Mouse (Mus musculus) hindbrain, embryonic 12.5 days (tissue): ENCODE measurements around the gene Otud3. TPM values are rescaled to one million over a fixed set of nuclear protein-coding genes. Genes with fewer than 3 reads are reported as not detected.
"Not testable (repeated sequence)": the region's sequence is repeated elsewhere in the genome, so short reads cannot be mapped to it uniquely, and the experiment has no call there.

Source experiments
- ATAC-seq: fragments of 200-750 bp; cut with Nextera tagmentation; 2 replicates; pipeline ENCODE4 v1.8.0; 2017; ENCODE audit warnings: moderate TSS enrichment; ENCODE audit not compliant: low FRiP score
- H3K27ac ChIP-seq: fragments of 300-500 bp; sonication (generic); 2 replicates; pipeline ENCODE4 v1.5.1; 2016; ENCODE audit warnings: mild to moderate bottlenecking
- H3K27me3 ChIP-seq: fragments of 300-500 bp; sonication (generic); 2 replicates; pipeline ENCODE4 v1.6.1; 2016; ENCODE audit warnings: mild to moderate bottlenecking
- H3K36me3 ChIP-seq: fragments of 300-500 bp; sonication (generic); 2 replicates; pipeline ENCODE4 v1.6.1; 2016; ENCODE audit warnings: mild to moderate bottlenecking
- H3K4me1 ChIP-seq: fragments of 300-500 bp; sonication (generic); 2 replicates; pipeline ENCODE4 v1.6.1; 2016
- H3K4me2 ChIP-seq: fragments of 300-500 bp; sonication (generic); replicated peaks from 2 replicates; pipeline ENCODE4 v1.6.1; 2016; ENCODE audit warnings: mild to moderate bottlenecking
- H3K4me3 ChIP-seq: fragments of 300-500 bp; sonication (generic); 2 replicates; pipeline ENCODE4 v1.5.1; 2016; ENCODE audit warnings: mild to moderate bottlenecking
- H3K9ac ChIP-seq: fragments of 300-500 bp; sonication (generic); 2 replicates; pipeline ENCODE4 v1.6.1; 2016; ENCODE audit warnings: mild to moderate bottlenecking, moderate library complexity
- H3K9me3 ChIP-seq: fragments of 300-500 bp; sonication (generic); replicated peaks from 2 replicates; pipeline ENCODE4 v1.6.1; 2016; ENCODE audit warnings: mild to moderate bottlenecking
- WGBS: fragments of 180-500 bp; shearing (Covaris S2); methylation state at CpG from one replicate; pipeline ENCODE4 v1.1.7; 2016; 5-methylcytosine and 5-hydroxymethylcytosine counted together
- polyA plus RNA-seq: library from polyadenylated mRNA; unstranded; fragments of >200 nt; fragmentation: Nextera tagmentation; extraction: Ambion mirVana; gene quantifications from 2 replicates; pipeline ENCODE4 v1.2.1, GENCODE M21; 2016

Otud3 gene
- polyA plus RNA-seq, 1 experiment from 2014 or later, result 4.0 TPM

DNA sequence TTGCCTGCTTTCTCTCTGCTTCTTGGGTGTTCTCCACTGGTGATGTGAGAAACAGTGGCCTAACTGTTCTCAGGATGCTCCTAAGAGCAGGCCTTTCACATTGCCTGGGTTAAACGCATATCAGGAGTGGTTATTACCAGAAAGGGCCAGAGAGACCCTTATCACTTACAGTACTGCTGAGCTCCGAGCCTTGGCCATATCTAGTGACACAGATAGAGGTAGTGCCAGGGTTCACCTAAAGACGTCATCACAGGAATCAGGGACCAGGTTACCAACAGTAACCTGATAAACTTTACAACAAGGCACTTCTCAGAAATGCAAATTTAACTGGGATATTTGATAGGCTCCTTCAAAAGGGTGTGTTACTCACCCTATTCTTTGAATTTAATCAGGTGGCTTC is 20.1 kb upstream of the Otud3 start:
- H3K9me3 ChIP-seq, result no peaks in the 10 kb centered on the region
- no peak for ATAC-seq
- H3K4me1 ChIP-seq, result no peaks in the 10 kb centered on the region
- no peaks in the 10 kb centered on the region for H3K27me3 ChIP-seq
- no peak overlapping the region for H3K4me3 ChIP-seq
- H3K9ac ChIP-seq, result no peak overlapping the region
- no peak overlapping the region for H3K4me2 ChIP-seq
- WGBS, result 72% methylated on average over 3 of the region's 3 CpGs
- H3K27ac ChIP-seq, result no peak overlapping the region
- H3K36me3 ChIP-seq, result no peaks in the 10 kb centered on the region

DNA sequence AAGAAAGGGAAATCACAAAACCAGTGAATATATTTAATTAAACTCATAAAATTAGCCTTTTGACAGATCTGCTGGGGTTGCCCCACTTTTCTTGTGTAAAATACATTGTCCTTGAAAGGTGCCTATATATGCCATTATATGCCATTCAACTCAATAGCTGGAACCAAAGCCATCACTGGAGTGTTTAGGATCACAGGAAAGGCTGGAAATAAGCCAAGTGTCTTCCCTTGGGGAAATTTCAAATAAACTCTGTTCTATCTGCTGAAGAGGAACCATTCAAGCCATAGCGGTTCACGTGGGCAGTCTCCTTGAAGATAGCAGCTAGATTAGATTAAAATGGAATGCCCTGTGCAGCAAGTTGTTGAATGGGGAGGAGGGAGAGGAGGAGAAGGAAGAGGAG is 11.8 kb upstream of the Otud3 start:
- Histone ChIP-seq H3K9me3 (no peaks in the 10 kb centered on the region), H3K4me1 (peaks cover 7% of the 10 kb centered on the region; the same call in 1 of the 2 replicates), H3K4me2 (no peak overlapping the region), H3K27ac (no peak overlapping the region), H3K9ac (no peak overlapping the region), H3K4me3 (no peak overlapping the region), H3K27me3 (peaks cover 5% of the 10 kb centered on the region; the same call in 1 of the 2 replicates), H3K36me3 (no peaks in the 10 kb centered on the region)
- ATAC-seq, result no peak
- 79% methylated on average over 2 of the region's 2 CpGs for WGBS

DNA sequence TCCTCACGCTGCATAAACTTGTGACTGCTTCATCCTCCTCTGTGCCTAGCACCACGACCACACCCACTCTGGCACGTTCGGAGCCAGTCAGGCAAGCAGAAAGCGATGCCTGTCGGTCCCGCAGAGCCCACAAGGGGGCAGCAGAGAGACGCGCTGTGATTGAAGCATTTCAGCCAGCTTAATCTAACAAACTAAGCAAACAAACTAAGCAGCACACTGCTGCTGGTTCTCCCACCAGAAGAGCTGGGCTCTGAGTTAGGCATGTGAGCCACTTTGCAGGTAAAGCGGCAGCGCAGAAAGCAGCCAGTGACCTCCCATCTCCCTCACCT is 8.3 kb upstream of the Otud3 start:
- H3K4me1 ChIP-seq, result peaks cover 7% of the 10 kb centered on the region; the same call in 1 of the 2 replicates
- H3K9me3 ChIP-seq, result peaks cover 3% of the 10 kb centered on the region; the same call in 1 of the 2 replicates
- no peak overlapping the region for H3K9ac ChIP-seq
- WGBS, result 2% methylated on average over 11 of the region's 11 CpGs
- H3K4me3 ChIP-seq, result 0 out of 2 replicates have a peak overlapping the region, but pooled peaks have one; percentile 1
- ATAC-seq, result peak; percentile 78
- H3K36me3 ChIP-seq, result no peaks in the 10 kb centered on the region
- H3K27ac ChIP-seq, result no peak overlapping the region
- peak overlapping the region; percentile 38 for H3K4me2 ChIP-seq
- peaks cover 5% of the 10 kb centered on the region; the same call in 1 of the 2 replicates for H3K27me3 ChIP-seq

DNA sequence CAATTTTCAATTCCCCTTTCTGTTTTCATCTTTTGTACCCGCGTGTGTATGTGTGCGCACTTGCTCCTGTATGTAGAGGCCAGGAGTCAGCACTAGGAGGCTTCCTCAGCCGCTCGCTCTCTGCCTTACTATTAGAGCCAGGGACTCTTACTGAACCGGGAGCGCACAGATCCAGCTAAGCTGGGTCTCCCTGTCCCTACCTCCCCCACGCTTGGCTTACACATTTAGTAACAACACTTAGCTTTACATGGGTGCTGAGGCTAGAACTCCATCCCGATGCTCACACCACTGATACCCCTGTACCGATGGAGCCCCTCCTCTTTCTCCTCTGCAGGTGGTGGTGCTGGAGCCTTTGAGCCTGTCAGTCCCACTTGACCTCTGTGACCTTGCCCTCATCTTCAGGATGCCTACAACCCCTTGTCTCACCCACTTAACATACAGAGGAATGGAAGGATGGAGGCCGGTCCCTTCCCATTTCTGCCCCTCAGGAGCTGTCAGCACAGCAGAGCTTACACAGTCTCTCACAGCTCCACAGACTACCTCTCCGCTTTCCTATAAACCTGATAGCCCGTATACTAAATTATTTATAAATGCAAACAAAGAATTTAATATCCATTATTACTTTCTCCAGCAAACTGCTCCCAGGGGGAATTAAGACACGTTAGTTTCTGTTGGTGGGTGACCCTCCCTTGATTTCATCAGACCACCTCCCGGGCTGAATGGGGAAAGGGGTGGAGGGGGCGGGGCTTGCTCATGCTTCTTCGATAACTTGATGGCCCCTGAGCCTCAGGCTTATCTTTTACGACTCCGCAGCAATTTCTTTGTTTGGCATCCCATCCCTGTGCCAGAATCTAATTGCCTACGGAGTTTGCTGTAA is 7.7 kb upstream of the Otud3 start:
- peaks cover 7% of the 10 kb centered on the region; the same call in 1 of the 2 replicates for H3K4me1 ChIP-seq
- H3K4me3 ChIP-seq, result 0 out of 2 replicates have a peak overlapping the region, but pooled peaks have one; percentile 1
- H3K4me2 ChIP-seq, result peak overlapping the region; percentile 38
- 35% methylated on average over 20 of the region's 20 CpGs for WGBS
- peak; percentile 35; the same call in 1 of the 2 replicates for ATAC-seq
- no peaks in the 10 kb centered on the region for H3K36me3 ChIP-seq
- no peak overlapping the region for H3K27ac ChIP-seq
- H3K9me3 ChIP-seq, result peaks cover 4% of the 10 kb centered on the region; the same call in 1 of the 2 replicates
- H3K9ac ChIP-seq, result no peak overlapping the region
- peaks cover 5% of the 10 kb centered on the region; the same call in 1 of the 2 replicates for H3K27me3 ChIP-seq

DNA sequence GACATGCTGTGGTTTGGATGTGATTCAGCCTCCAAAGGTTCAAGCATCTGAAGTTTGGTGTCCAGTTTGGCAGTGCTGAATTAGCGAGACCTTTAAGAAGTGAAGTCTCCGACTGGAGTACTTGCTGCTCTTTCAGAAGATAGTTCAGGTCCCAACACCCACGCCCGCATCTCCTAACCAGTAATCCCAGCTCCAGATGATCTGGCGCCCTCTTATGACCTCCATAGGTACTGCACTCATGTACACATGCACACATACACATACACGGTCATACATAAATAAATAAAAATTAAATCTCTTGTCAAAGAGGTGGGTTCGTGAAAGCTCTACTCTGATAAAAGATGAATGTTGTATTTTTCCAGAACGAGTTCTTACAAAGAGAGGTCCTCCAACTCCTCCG is 3.5 kb upstream of the Otud3 start:
- Histone ChIP-seq H3K27me3 (peaks cover 5% of the 10 kb centered on the region; the same call in 1 of the 2 replicates), H3K4me3 (no peak overlapping the region), H3K9ac (no peak overlapping the region), H3K9me3 (peaks cover 4% of the 10 kb centered on the region; the same call in 1 of the 2 replicates), H3K36me3 (no peaks in the 10 kb centered on the region), H3K27ac (no peak overlapping the region), H3K4me1 (peaks cover 15% of the 10 kb centered on the region), H3K4me2 (no peak overlapping the region)
- WGBS, result 85% methylated on average over 9 of the region's 9 CpGs
- no peak for ATAC-seq

DNA sequence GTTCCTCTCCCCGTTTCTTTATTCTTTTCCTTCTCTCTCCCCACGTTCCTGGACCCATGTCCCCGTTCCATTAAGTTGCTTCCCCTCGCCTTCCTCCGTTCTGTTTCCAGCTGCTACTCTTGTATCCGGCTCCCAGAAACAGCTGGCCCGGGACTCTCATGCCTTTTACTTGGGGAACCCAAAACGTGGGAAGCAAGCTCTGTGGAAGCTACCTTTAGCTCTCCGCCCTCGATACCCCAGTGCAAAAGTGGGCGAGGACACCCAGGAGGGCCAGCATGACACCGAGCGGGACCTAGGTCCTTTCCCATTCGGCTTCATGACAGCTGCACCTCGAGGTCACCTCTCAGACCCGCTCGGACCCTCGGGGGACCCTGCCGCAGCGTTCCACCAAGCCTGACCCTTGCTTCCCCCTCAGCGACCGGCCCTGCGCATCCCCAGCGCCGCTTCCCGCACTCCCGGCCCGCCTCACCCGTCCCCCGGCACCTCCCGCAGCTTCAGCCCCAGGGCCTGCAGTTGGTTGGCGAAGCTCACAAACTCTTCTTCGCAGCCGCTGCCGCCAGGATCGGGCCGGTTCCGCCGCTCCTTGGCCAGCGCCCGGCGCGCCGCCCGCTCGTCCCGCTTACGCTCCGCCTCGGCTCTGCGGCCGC is 481 bp downstream of the Otud3 start:
- ATAC-seq, result peak; percentile 39
- H3K27ac ChIP-seq, result peak overlapping the region; percentile 79
- H3K4me2 ChIP-seq, result peak overlapping the region; percentile 97
- H3K4me1 ChIP-seq, result peaks cover 24% of the 10 kb centered on the region
- H3K27me3 ChIP-seq, result no peaks in the 10 kb centered on the region
- peak overlapping the region; percentile 92 for H3K9ac ChIP-seq
- H3K4me3 ChIP-seq, result peak overlapping the region; percentile 98
- peaks cover 8% of the 10 kb centered on the region; the same call in 1 of the 2 replicates for H3K36me3 ChIP-seq
- WGBS, result under 1% methylated on average over 52 of the region's 52 CpGs
- peaks cover 4% of the 10 kb centered on the region; the same call in 1 of the 2 replicates for H3K9me3 ChIP-seq

DNA sequence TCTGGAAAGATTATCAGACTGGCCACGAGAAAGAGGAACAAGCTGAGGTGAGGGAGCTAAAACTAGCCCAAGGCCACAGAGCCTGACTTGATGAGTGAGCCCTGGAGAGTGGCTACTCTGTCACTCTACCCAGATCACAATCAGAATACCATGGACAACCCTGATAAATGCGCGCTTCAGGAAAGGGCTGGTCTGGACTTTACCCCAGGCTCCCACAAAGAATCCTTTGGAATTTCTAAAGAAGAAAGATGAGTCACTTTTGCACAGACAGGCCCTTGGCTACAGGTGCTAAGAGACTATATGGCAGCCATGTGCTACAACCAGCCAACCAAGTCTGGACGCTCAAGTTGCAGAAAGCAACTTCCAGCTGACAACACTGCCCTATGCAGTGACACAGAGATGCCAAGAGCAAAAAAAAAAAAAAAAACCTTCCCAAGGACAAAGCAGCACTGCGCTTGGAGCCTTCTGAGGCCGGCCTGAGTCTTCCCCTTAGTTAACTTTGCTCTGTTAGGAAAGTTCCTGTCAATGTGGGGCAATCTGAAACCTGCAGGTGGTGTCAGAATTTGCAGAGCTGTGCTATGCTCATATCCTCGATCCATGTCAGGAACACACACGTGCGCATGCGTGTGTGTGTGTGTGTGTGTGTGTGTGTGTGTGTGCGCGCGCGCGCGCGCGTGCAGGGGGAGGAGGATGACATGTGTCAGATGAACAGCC is 8.0 kb downstream of the Otud3 start:
- Histone ChIP-seq H3K4me3 (no peak overlapping the region), H3K9me3 (no peaks in the 10 kb centered on the region), H3K4me2 (no peak overlapping the region), H3K9ac (no peak overlapping the region), H3K36me3 (peaks cover 77% of the 10 kb centered on the region), H3K27ac (no peak overlapping the region), H3K4me1 (peaks cover 5% of the 10 kb centered on the region), H3K27me3 (no peaks in the 10 kb centered on the region)
- no peak for ATAC-seq
- 96% methylated on average over 18 of the region's 18 CpGs for WGBS

DNA sequence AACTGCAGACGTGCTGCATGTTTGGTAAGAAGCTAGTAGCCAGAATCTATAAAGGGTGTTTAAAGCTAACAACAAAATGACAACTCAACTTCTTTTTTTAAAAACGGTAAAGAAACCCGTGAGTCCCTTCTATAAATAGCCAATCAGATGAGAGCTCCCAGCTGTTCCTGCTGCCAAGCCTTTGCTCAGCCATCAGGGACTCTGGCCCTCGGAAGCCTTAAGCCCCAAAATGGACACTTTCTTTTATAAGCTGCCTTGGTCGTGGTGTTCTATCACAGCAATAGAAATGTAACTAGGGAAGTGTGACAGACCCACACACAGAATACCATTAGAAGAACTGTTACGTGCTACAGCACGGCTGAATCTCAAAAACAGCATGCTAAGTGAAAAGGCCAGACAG is 14.4 kb downstream of the Otud3 start:
- no peak for ATAC-seq
- no peak overlapping the region for H3K27ac ChIP-seq
- no peak overlapping the region for H3K9ac ChIP-seq
- 92% methylated on average over 7 of the region's 7 CpGs for WGBS
- peaks cover 84% of the 10 kb centered on the region for H3K36me3 ChIP-seq
- H3K4me3 ChIP-seq, result no peak overlapping the region
- H3K9me3 ChIP-seq, result no peaks in the 10 kb centered on the region
- H3K4me2 ChIP-seq, result no peak overlapping the region
- no peaks in the 10 kb centered on the region for H3K4me1 ChIP-seq
- H3K27me3 ChIP-seq, result no peaks in the 10 kb centered on the region; the same call in 1 of the 2 replicates

DNA sequence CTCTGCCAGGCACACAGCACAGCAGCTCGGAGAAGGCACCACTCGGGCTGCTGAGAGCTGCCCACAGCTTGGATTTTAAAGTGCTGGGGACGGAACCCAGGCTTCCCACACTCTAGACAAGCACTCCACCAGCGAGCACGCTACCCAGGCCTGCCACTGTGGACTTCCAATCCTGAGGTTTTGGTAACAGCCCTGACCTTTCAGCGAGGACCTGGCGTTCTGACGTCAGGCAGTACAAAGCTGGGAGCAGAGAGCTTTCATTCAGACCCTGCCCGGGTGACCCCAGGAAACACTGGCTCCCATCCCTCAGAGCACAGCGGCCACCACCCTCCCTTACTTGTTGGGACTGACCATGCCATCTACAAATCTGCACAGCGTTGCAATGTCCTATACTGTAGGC is 20.0 kb downstream of the Otud3 start:
- 92% methylated on average over 11 of the region's 11 CpGs for WGBS
- H3K4me1 ChIP-seq, H3K4me2 ChIP-seq, H3K9me3 ChIP-seq, H3K4me3 ChIP-seq, H3K27ac ChIP-seq, H3K9ac ChIP-seq, H3K27me3 ChIP-seq, ATAC-seq: not testable (repeated sequence)
- peaks cover 63% of the 10 kb centered on the region for H3K36me3 ChIP-seq

DNA sequence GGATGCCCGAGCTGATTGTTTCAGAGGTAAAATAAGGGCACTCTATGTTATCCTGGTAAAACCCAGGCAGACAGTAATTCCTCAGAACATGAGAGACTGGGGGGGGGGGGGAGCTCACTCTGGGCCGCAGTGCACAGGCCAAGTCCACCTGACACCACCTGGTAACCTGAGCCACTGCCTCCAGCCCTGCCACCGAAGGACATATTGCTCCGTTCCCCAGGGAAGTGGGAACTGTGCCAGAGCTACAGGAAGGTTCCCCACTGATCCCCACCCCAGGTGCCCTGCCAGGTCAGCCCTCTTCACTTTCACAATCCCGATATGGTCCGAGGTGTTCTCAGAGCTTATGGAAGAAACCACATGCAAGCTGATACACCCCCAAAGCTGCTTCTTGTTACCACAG is 21.1 kb downstream of the Otud3 start:
- no peak overlapping the region for H3K4me3 ChIP-seq
- no peak overlapping the region for H3K27ac ChIP-seq
- H3K36me3 ChIP-seq, result peaks cover 55% of the 10 kb centered on the region
- no peak overlapping the region for H3K9ac ChIP-seq
- 85% methylated on average over 6 of the region's 6 CpGs for WGBS
- H3K4me2 ChIP-seq, result no peak overlapping the region
- H3K4me1 ChIP-seq, result no peaks in the 10 kb centered on the region
- no peak for ATAC-seq
- H3K9me3 ChIP-seq, result no peaks in the 10 kb centered on the region
- H3K27me3 ChIP-seq, result no peaks in the 10 kb centered on the region; the same call in 1 of the 2 replicates

DNA sequence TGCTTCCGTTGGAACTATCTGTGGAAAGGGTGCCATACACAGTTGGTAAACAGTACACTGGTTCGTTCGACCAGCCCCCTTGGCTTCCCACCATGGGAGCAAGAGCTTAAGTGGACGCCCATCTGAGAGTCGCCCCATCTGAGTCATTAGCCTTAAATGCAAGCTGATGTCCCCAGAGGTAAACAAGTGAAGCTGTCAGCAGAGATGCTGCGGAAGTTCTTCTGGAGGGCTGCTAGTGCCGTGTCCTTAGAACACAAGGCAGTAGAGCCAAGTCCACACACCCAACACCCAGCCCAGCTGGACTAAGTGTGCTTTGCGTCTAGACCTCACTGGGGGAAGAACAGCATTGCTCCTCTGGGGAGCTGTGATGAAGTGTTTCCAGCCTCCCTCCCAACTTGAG is 24.1 kb downstream of the Otud3 start:
- Histone ChIP-seq H3K27ac (no peak overlapping the region), H3K4me3 (no peak overlapping the region), H3K9me3 (no peaks in the 10 kb centered on the region), H3K9ac (no peak overlapping the region), H3K4me1 (no peaks in the 10 kb centered on the region), H3K4me2 (no peak overlapping the region), H3K36me3 (peaks cover 26% of the 10 kb centered on the region), H3K27me3 (no peaks in the 10 kb centered on the region)
- ATAC-seq, result no peak
- WGBS, result 75% methylated on average over 8 of the region's 8 CpGs

DNA sequence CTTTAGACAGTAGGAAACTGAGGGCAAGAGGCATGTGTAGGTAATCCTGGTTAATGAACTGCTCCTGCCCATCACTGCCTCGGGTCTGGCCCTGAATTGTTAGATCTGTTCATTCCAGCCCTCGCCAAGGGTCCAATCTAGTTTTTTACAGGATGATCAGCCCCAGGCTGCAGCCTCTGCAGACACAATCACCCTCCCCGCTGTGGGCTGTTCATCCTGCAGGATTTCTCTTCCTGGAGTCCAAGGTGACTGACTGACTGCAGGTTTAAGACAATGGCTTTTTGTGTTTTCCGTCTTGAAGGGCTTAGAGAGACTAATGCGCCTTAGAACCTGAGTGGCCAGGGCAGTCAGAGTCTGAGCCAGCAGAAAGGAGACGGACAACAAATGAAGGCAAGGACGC is 24.6 kb downstream of the Otud3 start:
- no peaks in the 10 kb centered on the region for H3K9me3 ChIP-seq
- H3K4me1 ChIP-seq, result no peaks in the 10 kb centered on the region
- H3K4me2 ChIP-seq, result no peak overlapping the region
- peaks cover 22% of the 10 kb centered on the region for H3K36me3 ChIP-seq
- no peaks in the 10 kb centered on the region for H3K27me3 ChIP-seq
- ATAC-seq, result no peak
- H3K4me3 ChIP-seq, result no peak overlapping the region
- WGBS, result 54% methylated on average over 7 of the region's 7 CpGs
- H3K27ac ChIP-seq, result no peak overlapping the region
- H3K9ac ChIP-seq, result no peak overlapping the region
